Mouse (Mus musculus) midbrain, embryonic 11.5 days (tissue): ENCODE results near the gene Bcar3. TPM values are rescaled to one million over a fixed set of nuclear protein-coding genes. Genes with fewer than 3 reads are reported as not detected.

Experiments
- ATAC-seq: fragments of 200-750 bp; cut with Nextera tagmentation; 2 replicates; pipeline ENCODE4 v1.8.0; 2017; ENCODE audit warnings: moderate TSS enrichment, moderate library complexity; ENCODE audit not compliant: low FRiP score
- DNase-seq: peaks from one replicate; pipeline ENCODE4 v3.0.0; 2015; ENCODE audit warnings: low spot score; ENCODE audit errors: missing footprints
- H3K27ac ChIP-seq: fragments of 300-500 bp; sonication (generic); 2 replicates; pipeline ENCODE4 v1.5.1; 2014; ENCODE audit warnings: low read depth, low read length
- H3K27me3 ChIP-seq: fragments of 300-500 bp; sonication (generic); 2 replicates; pipeline ENCODE4 v1.6.1; 2014; ENCODE audit warnings: mild to moderate bottlenecking, low read length, moderate library complexity, mixed read lengths; ENCODE audit not compliant: control insufficient read depth, insufficient read depth
- H3K36me3 ChIP-seq: fragments of 300-500 bp; sonication (generic); 2 replicates; pipeline ENCODE4 v1.6.1; 2014; ENCODE audit warnings: mild to moderate bottlenecking, low read length, moderate library complexity, mixed read lengths; ENCODE audit not compliant: control insufficient read depth, insufficient read depth
- H3K4me1 ChIP-seq: fragments of 300-500 bp; sonication (generic); 2 replicates; pipeline ENCODE4 v1.6.1; 2014; ENCODE audit warnings: low read length; ENCODE audit not compliant: control insufficient read depth, insufficient read depth
- H3K4me2 ChIP-seq: fragments of 300-500 bp; sonication (generic); 2 replicates; pipeline ENCODE4 v1.6.1; 2014; ENCODE audit warnings: mild to moderate bottlenecking, moderate library complexity
- H3K4me3 ChIP-seq: fragments of 300-500 bp; sonication (generic); 2 replicates; pipeline ENCODE4 v1.5.1; 2014; ENCODE audit warnings: low read depth, low read length
- H3K9ac ChIP-seq: fragments of 300-500 bp; sonication (generic); 2 replicates; pipeline ENCODE4 v1.6.1; 2014; ENCODE audit warnings: low read length
- H3K9me3 ChIP-seq: fragments of 300-500 bp; sonication (generic); 2 replicates; pipeline ENCODE4 v1.6.1; 2016; ENCODE audit warnings: low read length; ENCODE audit not compliant: control insufficient read depth
- WGBS: fragments of 180-500 bp; shearing (Covaris S2); extraction: QIAGEN DNeasy Blood & Tissue Kit; methylation state at CpG from one replicate; pipeline ENCODE4 v1.1.7; 2014; 5-methylcytosine and 5-hydroxymethylcytosine counted together
- polyA plus RNA-seq: library from polyadenylated mRNA; unstranded; fragments of >200 nt; fragmentation: Nextera tagmentation; extraction: Ambion mirVana; gene quantifications from 2 replicates; pipeline ENCODE4 v1.2.1, GENCODE M21; 2014

The Bcar3 gene
- polyA plus RNA-seq, 1 experiment from 2014 or later, result 16.7 TPM

GRCm38 (mm10) chr3:122421042-122421702 lies 127.2 kb downstream of the Bcar3 start:
- Histone ChIP-seq H3K27ac (peak overlapping the region; percentile 30; the same call in 1 of the 2 replicates), H3K9ac (peak overlapping the region; percentile 89), H3K4me2 (peak overlapping the region; percentile 87), H3K36me3 (no peaks in the 10 kb centered on the region), H3K27me3 (peaks cover 2% of the 10 kb centered on the region), H3K9me3 (no peaks in the 10 kb centered on the region), H3K4me1 (peaks cover 11% of the 10 kb centered on the region; the same call in 1 of the 2 replicates), H3K4me3 (peak overlapping the region; percentile 67)
- ATAC-seq, result no peak
- WGBS, result 3% methylated on average over 13 of the region's 13 CpGs
- DNase-seq, result peak; percentile 90

GRCm38 (mm10) chr3:122421802-122422201 lies 127.9 kb downstream of the Bcar3 start:
- no peaks in the 10 kb centered on the region for H3K9me3 ChIP-seq
- WGBS, result 46% methylated on average over 7 of the region's 7 CpGs
- peaks cover 11% of the 10 kb centered on the region; the same call in 1 of the 2 replicates for H3K4me1 ChIP-seq
- ATAC-seq, result no peak
- H3K36me3 ChIP-seq, result peaks cover 4% of the 10 kb centered on the region; the same call in 1 of the 2 replicates
- H3K4me2 ChIP-seq, result peak overlapping the region; percentile 87
- H3K27me3 ChIP-seq, result peaks cover 2% of the 10 kb centered on the region
- no peak for DNase-seq
- H3K9ac ChIP-seq, result peak overlapping the region; percentile 89; the same call in 1 of the 2 replicates
- no peak overlapping the region for H3K27ac ChIP-seq
- H3K4me3 ChIP-seq, result peak overlapping the region; percentile 67

- Histone ChIP-seq H3K4me3 (no peak overlapping the region), H3K4me1 (peaks cover 11% of the 10 kb centered on the region; the same call in 1 of the 2 replicates), H3K9me3 (no peaks in the 10 kb centered on the region), H3K27ac (no peak overlapping the region), H3K36me3 (peaks cover 5% of the 10 kb centered on the region; the same call in 1 of the 2 replicates), H3K27me3 (peaks cover 2% of the 10 kb centered on the region), H3K4me2 (peak overlapping the region; percentile 87; the same call in 1 of the 2 replicates), H3K9ac (no peak overlapping the region)
- DNase-seq (no peak), ATAC-seq (no peak)
- WGBS, result 85% methylated on average over 7 of the region's 7 CpGs
These were observed 128.3 kb downstream of the Bcar3 start for GRCm38 (mm10) chr3:122422276-122422675.

GRCm38 (mm10) chr3:122423643-122424042 lies 129.7 kb downstream of the Bcar3 start:
- ATAC-seq, result no peak
- no peak overlapping the region for H3K27ac ChIP-seq
- H3K4me1 ChIP-seq, result peaks cover 13% of the 10 kb centered on the region; the same call in 1 of the 2 replicates
- H3K4me2 ChIP-seq, result no peak overlapping the region
- H3K27me3 ChIP-seq, result peaks cover under 1% of the 10 kb centered on the region; the same call in 1 of the 2 replicates
- H3K4me3 ChIP-seq, result no peak overlapping the region
- no peak for DNase-seq
- H3K9me3 ChIP-seq, result no peaks in the 10 kb centered on the region
- H3K36me3 ChIP-seq, result peaks cover 5% of the 10 kb centered on the region; the same call in 1 of the 2 replicates
- no peak overlapping the region for H3K9ac ChIP-seq
- WGBS, result 93% methylated on average over 7 of the region's 7 CpGs

GRCm38 (mm10) chr3:122428325-122428821 lies 134.4 kb downstream of the Bcar3 start:
- ATAC-seq (peak; percentile 57; the same call in 1 of the 2 replicates), DNase-seq (no peak)
- H3K27me3 ChIP-seq, result no peaks in the 10 kb centered on the region
- peaks cover 5% of the 10 kb centered on the region; the same call in 1 of the 2 replicates for H3K36me3 ChIP-seq
- H3K9ac ChIP-seq, result no peak overlapping the region
- no peak overlapping the region for H3K4me2 ChIP-seq
- H3K4me3 ChIP-seq, result no peak overlapping the region
- WGBS, result 90% methylated on average over 7 of the region's 7 CpGs
- no peak overlapping the region for H3K27ac ChIP-seq
- peaks cover 8% of the 10 kb centered on the region for H3K4me1 ChIP-seq
- H3K9me3 ChIP-seq, result no peaks in the 10 kb centered on the region

GRCm38 (mm10) chr3:122430780-122431497 lies 137.0 kb downstream of the Bcar3 start:
- WGBS, result 78% methylated on average over 7 of the region's 7 CpGs
- Histone ChIP-seq H3K9ac (no peak overlapping the region), H3K36me3 (peaks cover 5% of the 10 kb centered on the region; the same call in 1 of the 2 replicates), H3K27me3 (no peaks in the 10 kb centered on the region), H3K27ac (no peak overlapping the region), H3K9me3 (no peaks in the 10 kb centered on the region), H3K4me3 (no peak overlapping the region), H3K4me1 (peaks cover 12% of the 10 kb centered on the region), H3K4me2 (no peak overlapping the region)
- no peak for DNase-seq
- no peak for ATAC-seq

GRCm38 (mm10) chr3:122432811-122433406 lies 139.0 kb downstream of the Bcar3 start:
- H3K4me3 ChIP-seq, result no peak overlapping the region
- H3K4me2 ChIP-seq, result no peak overlapping the region
- WGBS, result 16% methylated on average over 9 of the region's 9 CpGs
- DNase-seq, result no peak
- peaks cover 21% of the 10 kb centered on the region for H3K4me1 ChIP-seq
- no peaks in the 10 kb centered on the region for H3K9me3 ChIP-seq
- H3K27ac ChIP-seq, result no peak overlapping the region
- no peak overlapping the region for H3K9ac ChIP-seq
- H3K27me3 ChIP-seq, result no peaks in the 10 kb centered on the region
- no peaks in the 10 kb centered on the region for H3K36me3 ChIP-seq
- peak; percentile 33; the same call in 1 of the 2 replicates for ATAC-seq

GRCm38 (mm10) chr3:122433975-122434626 lies 140.2 kb downstream of the Bcar3 start:
- Histone ChIP-seq H3K4me1 (peaks cover 26% of the 10 kb centered on the region), H3K36me3 (no peaks in the 10 kb centered on the region), H3K9ac (no peak overlapping the region), H3K9me3 (no peaks in the 10 kb centered on the region), H3K4me2 (no peak overlapping the region), H3K27me3 (no peaks in the 10 kb centered on the region), H3K27ac (no peak overlapping the region), H3K4me3 (no peak overlapping the region)
- DNase-seq, result no peak
- ATAC-seq, result no peak
- 90% methylated on average over 5 of the region's 5 CpGs for WGBS
